Mouse (Mus musculus) forelimb bud, embryonic 11.5 days (tissue): Measurements from ENCODE around the gene Cyb561d1.

Experiments
- DNase-seq: peaks from one replicate; pipeline ENCODE4 v3.0.0-alpha.2; 2012; ENCODE audit warnings: low read depth, low spot score

Gene Cyb561d1

DNA sequence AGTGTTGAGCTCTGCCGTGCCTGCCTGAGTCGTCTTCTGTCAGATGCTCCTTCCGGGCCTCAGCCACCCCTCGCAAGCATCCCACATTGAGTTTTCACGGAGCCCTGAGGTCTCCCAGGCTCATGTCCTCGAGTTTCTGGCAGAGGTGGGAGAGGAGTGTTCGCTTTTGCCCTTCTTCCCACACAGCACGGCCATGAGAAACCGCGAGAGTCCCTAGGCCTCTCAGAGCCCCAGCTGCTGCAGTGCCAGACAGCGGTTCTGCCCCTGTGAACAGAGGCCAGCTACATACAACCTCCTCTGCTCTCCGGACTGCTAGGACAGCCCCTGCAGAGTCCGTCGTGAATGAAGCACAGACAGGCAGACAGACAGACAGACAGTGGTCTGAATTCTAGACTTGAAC is 33.5 kb downstream of the Cyb561d1 start:
- no peak for DNase-seq

DNA sequence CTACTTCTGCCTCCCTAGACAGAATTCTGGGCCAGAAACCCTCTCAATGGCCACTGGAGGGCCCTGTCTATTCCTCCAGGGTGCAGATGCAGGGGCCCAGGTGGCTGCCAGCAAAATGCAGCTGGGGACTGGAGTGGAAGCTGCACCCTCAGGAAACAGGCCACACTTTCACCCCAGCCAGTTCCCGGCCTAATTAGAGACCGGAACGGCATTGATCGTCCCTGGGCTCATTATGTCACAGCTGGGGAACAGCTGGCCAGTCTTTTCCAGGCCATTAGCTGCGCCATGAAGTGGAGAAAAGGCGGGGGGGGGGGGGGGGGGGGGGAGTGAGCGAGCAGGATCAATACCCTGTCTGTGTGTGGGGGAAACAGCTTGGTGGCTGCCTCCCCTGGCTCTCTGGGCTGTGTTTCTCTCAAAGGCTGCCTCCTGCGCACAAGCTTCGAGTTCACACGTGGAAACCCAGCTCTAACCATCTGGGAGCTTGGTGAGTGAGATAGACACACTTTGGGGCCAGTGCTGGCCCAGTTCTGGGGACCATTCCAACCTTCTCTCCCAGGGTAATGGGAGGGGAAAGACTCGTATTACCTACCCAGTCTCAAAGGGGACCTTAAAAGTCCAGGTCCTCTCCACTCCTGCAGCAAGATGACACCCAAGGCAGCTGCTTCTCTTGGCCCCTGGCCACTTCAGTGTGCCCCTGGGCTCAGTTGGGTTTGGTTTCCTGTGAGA is 34.4 kb downstream of the Cyb561d1 start:
- DNase-seq = peak; percentile 92

DNA sequence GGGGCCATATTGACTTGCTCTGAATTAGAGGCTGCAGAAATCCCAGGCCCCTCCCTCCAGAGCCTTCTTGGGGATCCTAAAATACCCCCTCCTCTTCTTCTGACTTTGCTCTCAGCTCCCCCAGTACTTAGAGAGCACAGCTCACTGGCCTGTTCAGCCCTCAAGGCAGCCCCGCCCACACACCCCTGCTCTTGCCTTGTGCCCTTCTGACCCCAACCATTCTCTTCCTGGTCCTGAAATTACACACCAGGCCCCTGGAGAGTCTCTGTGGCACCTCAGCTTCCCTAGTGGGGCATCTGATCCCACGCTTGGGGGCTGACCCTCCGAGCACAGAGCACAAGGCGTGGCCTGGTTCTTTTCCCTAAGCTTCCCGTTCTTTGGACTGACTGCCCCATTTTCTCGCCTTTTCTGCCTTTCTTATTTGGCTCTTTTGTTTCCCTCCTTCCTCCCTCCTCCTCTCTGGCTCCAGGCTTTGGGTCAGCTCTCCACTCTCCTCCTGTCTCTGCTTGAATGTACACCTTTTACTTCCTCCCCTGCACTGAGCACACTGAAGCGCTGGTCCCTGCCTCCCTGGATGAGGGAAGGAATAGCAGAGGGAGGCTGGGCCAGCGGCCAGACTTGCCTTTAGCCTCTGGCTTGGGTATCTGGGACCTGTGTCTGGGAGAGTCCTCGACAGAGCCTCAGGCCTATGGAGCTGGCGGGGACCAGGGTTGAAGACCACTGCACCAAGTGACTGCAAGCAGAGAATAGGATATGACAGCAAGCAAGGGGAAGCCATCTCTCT is 35.3 kb downstream of the Cyb561d1 start:
- DNase-seq = peak; percentile 31

DNA sequence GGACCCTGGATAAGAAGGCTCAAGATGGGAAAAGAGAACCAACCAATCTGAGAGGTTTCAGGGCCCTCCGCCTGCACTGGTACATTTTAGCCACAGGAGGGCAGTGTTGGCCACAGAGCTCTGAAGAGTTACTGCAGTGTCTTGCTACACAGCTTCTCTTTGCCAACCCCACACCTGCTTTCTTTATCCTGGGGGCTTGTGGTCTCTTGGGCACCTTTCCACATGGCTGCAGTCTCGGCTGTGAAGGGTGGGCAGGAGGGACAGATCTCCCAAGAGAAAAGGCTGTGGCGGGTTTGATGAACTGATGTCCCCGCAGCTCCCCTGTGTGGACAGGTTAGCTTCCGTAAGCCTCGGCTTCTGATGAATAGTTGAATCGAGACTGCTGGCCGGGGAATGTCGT is 36.2 kb downstream of the Cyb561d1 start:
- peak; percentile 87 for DNase-seq

DNA sequence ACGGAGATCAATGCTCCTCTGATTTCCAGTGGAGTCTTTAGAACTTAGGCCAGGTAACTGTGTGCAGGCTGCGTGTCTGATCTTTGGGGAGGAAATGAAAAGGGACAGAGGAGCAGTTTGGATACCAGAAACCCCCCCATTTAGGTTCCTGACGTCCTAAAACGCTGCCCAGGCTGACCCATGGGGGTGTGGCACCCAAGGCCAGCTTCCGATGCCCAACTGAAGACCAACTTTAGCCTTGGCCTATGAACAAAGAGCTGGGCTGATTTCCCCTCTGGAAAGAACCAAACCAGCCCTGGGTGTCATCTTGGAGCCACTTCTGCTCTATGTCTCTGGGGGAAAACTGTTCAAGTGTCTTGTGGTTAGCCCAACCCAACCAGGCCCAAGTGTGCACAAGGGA is 36.9 kb downstream of the Cyb561d1 start:
- no peak for DNase-seq

DNA sequence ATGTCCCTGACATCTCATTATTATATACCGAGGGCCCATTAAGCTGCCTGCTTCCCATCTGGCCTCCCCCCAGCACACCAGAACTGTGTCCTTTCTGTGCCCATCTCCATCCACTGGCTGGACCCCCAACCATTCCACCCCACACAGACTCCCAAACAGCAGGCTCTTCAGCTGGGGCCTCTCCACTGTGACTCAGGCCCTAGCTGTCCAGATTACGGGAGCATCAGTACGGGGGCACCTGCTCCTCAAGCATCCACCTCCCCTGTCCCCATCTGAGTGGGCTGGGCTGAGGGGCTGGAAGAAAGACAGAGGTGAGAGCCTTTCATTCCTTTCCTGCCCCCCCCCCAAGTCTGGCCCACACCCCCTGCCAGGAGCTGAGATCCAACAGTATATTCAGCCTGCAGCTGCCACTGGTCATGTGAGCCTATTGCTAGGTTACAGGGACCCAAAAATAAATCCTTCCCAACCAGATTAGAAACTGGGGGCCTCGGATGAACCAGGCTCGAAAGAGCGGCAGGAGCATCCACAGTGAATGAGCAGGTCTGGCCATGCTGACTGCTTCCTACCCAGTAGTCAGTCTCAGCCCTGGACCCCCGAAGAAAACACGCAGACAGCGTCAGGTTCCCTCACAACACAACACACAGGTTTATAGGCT is 42.5 kb downstream of the Cyb561d1 start:
- DNase-seq = no peak

DNA sequence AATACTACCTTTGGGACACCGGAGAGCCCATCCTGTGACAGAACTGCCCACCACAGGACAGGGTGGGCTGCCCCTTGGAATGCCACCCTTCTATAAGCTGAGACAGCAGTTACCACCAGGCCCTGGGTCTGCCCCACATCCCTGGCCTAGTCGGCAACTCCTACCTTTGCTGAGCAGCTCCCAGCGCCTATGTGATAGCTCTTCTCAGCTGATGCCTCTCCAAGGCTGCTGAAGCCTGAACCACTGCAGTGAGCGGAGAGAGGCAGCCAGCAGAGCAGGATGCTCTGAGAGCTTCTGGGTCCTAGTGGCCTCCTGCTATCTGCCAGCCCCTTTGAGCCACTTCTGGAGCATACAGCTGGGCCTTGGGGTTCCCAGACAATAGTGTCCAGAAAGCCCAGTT is 46.4 kb downstream of the Cyb561d1 start, which contains the start of gene Gpr61:
Gpr61 (minus strand) TSS at position 227 of the 400 bp plus-strand sequence.
- DNase-seq = no peak

DNA sequence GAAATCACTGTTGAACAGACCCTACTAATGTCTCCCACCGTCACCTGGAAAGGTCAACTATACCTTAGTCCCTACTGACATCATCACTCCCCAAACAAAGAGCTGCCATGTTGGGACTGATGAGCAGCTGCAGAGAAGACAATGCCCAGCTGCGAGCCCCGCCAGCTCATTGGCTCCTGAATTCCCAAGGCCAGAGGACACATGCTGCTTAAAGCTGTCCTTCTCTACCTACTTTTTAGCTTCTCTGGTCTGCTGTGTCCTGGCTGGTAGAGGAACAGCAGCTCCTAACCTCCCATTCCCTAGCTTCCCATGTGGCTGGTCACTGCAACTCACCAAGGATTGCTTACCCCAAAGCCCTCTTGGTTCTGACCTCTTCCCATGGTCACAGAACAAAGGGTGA is 48.7 kb downstream of the Cyb561d1 start:
- DNase-seq = no peak

DNA sequence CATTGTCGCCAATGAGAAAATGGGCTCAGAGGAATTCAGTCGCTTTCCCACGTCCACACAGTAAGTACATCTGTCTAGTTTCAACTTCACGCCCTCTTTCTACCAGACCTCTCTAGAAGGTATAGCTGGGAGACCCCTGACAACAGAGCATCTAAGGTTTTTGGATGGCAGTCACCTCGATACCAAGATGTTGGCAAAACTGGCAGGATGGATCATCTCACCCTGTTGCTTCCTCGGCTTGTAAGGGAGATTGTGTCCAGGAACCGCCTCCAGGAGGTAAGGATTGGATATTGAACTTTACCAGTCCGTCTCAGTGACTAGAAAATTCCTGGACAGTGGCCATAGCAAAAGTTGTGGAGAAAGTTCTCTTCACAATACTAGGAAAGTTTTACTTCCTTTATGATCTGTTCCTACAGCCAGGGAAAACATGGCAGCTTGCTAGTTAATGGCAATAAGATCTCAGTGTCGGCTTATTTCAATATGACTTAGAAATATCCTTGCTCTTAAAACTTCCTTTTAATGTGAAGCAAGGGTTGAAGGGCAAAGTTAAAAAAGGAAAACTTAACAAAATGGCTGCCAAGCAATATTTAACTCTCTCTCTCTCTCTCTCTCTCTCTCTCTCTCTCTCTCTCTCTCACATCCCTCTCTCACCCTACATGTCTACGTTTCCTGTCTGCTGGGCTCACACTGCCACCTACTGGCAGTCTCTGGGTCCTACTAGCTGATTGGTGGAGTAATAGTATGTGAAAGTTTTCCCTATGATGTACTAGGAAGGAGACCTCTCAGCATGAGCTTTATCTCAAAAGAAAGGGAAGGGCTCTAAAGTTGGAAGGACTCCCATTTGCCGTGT is 53.4 kb downstream of the Cyb561d1 start:
- peak; percentile 92 for DNase-seq

DNA sequence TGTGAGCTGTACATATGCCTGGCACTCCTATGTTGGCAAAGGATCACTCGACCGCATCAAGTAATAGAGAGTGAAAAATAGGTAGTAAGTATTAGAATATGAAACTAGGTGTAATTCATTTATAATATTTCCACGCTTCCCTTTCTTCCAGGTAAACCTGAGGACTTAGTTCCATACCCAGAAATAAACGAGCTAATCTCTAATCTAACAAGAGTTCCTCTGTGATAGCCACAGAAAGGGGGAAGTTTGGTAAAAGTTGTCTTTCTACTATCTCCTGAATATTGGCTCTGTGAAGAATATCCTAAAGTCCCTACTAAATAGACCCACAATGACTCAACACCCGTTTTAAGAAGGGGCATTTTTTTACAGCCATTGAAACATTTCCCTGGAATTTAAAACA is 54.3 kb downstream of the Cyb561d1 start:
- DNase-seq = no peak
